Mouse (Mus musculus): ENCODE measurements around the gene Gipc2. TPM values are rescaled to one million over a fixed set of nuclear protein-coding genes. Genes with fewer than 3 reads are reported as not detected.

Gipc2 gene
- polyA plus RNA-seq, 1 experiment, result 1.2 TPM

DNA sequence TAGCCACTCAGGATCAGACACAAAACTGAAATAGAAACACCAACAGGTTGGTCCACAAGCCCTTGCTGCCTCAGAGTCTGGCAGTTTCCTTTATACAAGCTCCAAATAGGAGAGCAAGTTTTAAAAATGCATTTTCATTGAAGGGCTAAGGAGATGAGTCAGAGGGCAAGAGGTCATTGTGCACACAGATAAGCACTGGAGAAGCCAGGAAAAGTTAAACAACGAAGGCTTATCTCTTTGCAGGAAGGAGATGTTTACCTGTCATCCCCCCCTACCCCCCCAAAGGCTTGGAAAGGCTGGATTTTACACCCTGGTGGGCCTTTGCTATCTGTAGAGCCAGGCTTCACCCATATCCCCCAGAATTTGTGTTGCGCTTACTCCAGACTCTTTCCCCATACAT, 5.2 kb upstream of the Gipc2 start:
- no peak for TF ChIP-seq POLR2A (IDR thresholded peaks at IDR 0.05; ENCODE audit: borderline replicate concordance, low read depth, low read length)
- TF ChIP-seq CTCF (IDR thresholded peaks at IDR 0.05; ENCODE audit: low read depth, low read length), result no peak
- H3K27ac ChIP-seq (ENCODE audit: insufficient read depth, low read depth, low read length), result no peak overlapping the region
- H3K4me1 ChIP-seq (ENCODE audit: control insufficient read depth, insufficient read depth, low read length), result no peaks in the 10 kb centered on the region; the same call in 1 of the 2 replicates
- H3K4me3 ChIP-seq (ENCODE audit: insufficient read depth, low read length), result no peak overlapping the region

DNA sequence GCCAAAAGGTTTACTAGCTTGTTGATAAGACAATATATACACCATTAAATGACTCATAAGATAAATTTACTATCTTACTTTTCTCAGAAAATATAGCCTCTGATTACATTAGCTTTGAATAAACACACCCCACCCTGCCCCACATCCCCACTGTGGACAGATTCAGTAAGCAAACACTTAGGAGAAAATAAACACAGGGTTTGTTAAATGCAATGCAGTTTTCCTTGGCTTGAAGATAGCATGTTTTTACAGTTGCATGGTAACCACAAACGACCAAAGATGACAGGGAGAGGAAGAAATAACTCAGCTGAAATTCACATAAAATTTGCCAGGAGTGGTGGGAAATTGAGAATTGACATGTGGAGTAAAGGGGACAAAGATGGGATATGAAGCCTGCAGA, 4.4 kb upstream of the Gipc2 start:
- Histone ChIP-seq H3K27ac (ENCODE audit: insufficient read depth, low read depth, low read length) (no peak overlapping the region), H3K4me3 (ENCODE audit: insufficient read depth, low read length) (no peak overlapping the region), H3K4me1 (ENCODE audit: control insufficient read depth, insufficient read depth, low read length) (no peaks in the 10 kb centered on the region; the same call in 1 of the 2 replicates)
- TF ChIP-seq POLR2A (IDR thresholded peaks at IDR 0.05; ENCODE audit: borderline replicate concordance, low read depth, low read length), result no peak
- TF ChIP-seq CTCF (IDR thresholded peaks at IDR 0.05; ENCODE audit: low read depth, low read length), result no peak

GRCm38 (mm10) chr3:152168007-152168406, 2.0 kb upstream of the Gipc2 start:
- Histone ChIP-seq H3K4me3 (ENCODE audit: insufficient read depth, low read length) (no peak overlapping the region), H3K27ac (ENCODE audit: insufficient read depth, low read depth, low read length) (no peak overlapping the region), H3K4me1 (ENCODE audit: control insufficient read depth, insufficient read depth, low read length) (no peaks in the 10 kb centered on the region; the same call in 1 of the 2 replicates)
- no peak for TF ChIP-seq CTCF (IDR thresholded peaks at IDR 0.05; ENCODE audit: low read depth, low read length)
- TF ChIP-seq POLR2A (IDR thresholded peaks at IDR 0.05; ENCODE audit: borderline replicate concordance, low read depth, low read length), result no peak

DNA sequence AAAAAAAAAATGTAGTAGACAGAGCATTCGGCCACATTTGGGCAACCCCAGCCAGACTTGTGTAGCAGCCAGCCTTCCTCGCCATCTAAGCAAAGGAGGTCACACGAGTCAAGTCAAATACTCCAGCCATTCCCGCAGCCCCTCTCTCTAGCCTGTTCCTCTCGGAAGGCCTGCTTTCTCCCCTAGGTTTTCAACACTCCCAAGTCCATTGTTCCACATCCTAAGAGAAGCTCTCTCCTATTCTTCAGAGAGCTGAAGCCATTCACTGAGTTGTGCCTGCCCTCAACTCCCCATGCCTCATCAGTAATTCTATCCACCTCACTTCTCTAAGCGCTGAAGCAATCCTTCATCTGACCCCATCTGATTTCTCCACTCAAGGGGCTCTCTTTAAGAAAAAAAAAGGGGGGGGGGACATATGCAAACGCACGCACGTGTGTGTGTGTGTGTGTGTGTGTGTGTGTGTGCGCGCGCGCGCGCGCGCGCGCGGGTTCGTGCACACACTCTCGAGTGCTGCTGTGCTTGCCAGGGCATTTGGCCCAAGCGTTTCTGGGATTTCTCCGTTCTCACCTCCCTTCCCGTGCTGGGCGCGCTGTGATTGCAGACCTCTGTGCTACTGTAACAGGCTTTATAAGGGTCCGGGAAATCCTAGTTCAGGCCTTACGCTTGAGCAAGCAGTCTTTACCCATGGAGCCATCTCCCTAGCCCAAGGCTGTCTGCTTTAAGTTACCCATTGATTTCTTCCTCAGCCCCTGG, 845 bp upstream of the Gipc2 start:
- no peaks in the 10 kb centered on the region; the same call in 1 of the 2 replicates for H3K4me1 ChIP-seq (ENCODE audit: control insufficient read depth, insufficient read depth, low read length)

GRCm38 (mm10) chr3:152165351-152166098, 505 bp downstream of the Gipc2 start:
- peak overlapping the region; percentile 55 for H3K4me3 ChIP-seq (ENCODE audit: insufficient read depth, low read length)
- no peak for TF ChIP-seq POLR2A (IDR thresholded peaks at IDR 0.05; ENCODE audit: borderline replicate concordance, low read depth, low read length)
- no peaks in the 10 kb centered on the region for H3K4me1 ChIP-seq (ENCODE audit: control insufficient read depth, insufficient read depth, low read length)
- no peak overlapping the region for H3K27ac ChIP-seq (ENCODE audit: insufficient read depth, low read depth, low read length)

More for the DNA sequence above, 845 bp upstream of the Gipc2 start:
- no peak for TF ChIP-seq POLR2A (IDR thresholded peaks at IDR 0.05; ENCODE audit: borderline replicate concordance, low read depth, low read length)
- no peak for TF ChIP-seq CTCF (IDR thresholded peaks at IDR 0.05; ENCODE audit: low read depth, low read length)
- no peak overlapping the region for H3K4me3 ChIP-seq (ENCODE audit: insufficient read depth, low read length)
- H3K27ac ChIP-seq (ENCODE audit: insufficient read depth, low read depth, low read length), result no peak overlapping the region

- Histone ChIP-seq H3K27ac (ENCODE audit: insufficient read depth, low read depth, low read length) (no peak overlapping the region), H3K4me3 (ENCODE audit: insufficient read depth, low read length) (peak overlapping the region; percentile 55; the same call in 1 of the 2 replicates)
These were observed 1.0 kb downstream of the Gipc2 start for GRCm38 (mm10) chr3:152165014-152165350.

DNA sequence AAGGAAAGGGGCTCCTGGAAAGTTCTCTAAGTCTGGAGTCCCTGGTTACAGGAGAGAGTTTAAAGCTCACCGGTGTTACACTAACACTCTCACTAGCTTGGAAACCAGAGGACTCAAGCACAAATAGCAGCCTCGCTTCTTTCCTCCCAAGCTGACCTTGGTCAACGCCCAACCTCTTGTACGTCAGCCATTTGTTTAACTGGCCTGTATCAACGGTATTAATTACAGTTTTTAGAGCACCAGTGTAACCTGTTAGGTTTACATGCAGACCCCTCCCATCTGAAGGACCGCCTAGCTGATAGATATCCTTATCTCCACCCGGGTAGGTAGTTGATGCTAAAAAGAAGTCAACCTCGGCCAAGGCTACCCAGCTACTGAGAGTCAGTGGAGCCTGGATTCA, 2.7 kb downstream of the Gipc2 start:
- H3K4me1 ChIP-seq (ENCODE audit: control insufficient read depth, insufficient read depth, low read length), result no peaks in the 10 kb centered on the region
- TF ChIP-seq POLR2A (IDR thresholded peaks at IDR 0.05; ENCODE audit: borderline replicate concordance, low read depth, low read length) (no peak), CTCF (IDR thresholded peaks at IDR 0.05; ENCODE audit: low read depth, low read length) (no peak)
- H3K4me3 ChIP-seq (ENCODE audit: insufficient read depth, low read length), result no peak overlapping the region
- no peak overlapping the region for H3K27ac ChIP-seq (ENCODE audit: insufficient read depth, low read depth, low read length)

More at GRCm38 (mm10) chr3:152165014-152165350, 1.0 kb downstream of the Gipc2 start:
- TF ChIP-seq CTCF (IDR thresholded peaks at IDR 0.05; ENCODE audit: low read depth, low read length), result no peak
- TF ChIP-seq POLR2A (IDR thresholded peaks at IDR 0.05; ENCODE audit: borderline replicate concordance, low read depth, low read length), result no peak
- H3K4me1 ChIP-seq (ENCODE audit: control insufficient read depth, insufficient read depth, low read length), result no peaks in the 10 kb centered on the region

DNA sequence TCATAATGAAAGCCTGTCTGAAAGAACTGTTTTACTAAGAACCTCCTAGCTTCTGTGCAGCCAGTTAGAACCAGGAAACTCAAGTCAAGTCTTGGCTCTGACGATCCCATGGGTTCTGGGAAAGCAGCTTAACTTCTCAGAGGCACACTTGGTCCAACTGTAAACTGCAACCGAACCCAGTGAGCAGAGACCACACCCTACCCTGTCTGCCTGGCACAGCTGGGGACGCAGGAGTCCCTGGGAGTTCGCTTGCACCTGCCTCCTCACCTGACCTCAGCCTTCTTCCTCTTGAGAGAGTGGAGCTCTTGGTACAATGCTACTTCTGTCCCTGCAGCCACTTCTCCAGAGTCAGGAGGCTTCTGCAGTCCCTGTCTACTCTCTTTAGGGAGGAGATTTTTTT, 5.4 kb downstream of the Gipc2 start:
- Histone ChIP-seq H3K4me3 (ENCODE audit: insufficient read depth, low read length) (no peak overlapping the region), H3K27ac (ENCODE audit: insufficient read depth, low read depth, low read length) (no peak overlapping the region), H3K4me1 (ENCODE audit: control insufficient read depth, insufficient read depth, low read length) (peaks cover 3% of the 10 kb centered on the region; the same call in 1 of the 2 replicates)
- TF ChIP-seq POLR2A (IDR thresholded peaks at IDR 0.05; ENCODE audit: borderline replicate concordance, low read depth, low read length) (no peak), CTCF (IDR thresholded peaks at IDR 0.05; ENCODE audit: low read depth, low read length) (no peak)

DNA sequence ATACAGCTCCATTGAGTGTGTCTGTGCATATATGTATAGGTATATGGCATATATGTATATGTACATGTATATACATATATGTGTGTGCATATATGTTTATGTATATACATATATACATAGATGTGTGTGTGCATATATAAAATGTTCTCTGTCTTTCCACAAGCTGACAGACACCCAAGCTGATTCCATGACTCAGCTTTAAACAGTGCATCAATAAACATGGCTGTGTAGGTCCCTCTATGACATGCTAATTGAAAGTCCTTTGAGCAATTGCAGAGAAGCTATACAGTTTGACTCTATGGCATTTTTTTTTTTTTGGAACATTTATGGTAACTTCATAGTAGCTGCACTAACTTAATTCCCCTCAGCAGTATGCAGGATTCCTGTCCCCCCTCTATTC, 6.7 kb downstream of the Gipc2 start:
- no peak for TF ChIP-seq CTCF (IDR thresholded peaks at IDR 0.05; ENCODE audit: low read depth, low read length)
- no peak for TF ChIP-seq POLR2A (IDR thresholded peaks at IDR 0.05; ENCODE audit: borderline replicate concordance, low read depth, low read length)
- H3K27ac ChIP-seq (ENCODE audit: insufficient read depth, low read depth, low read length), result no peak overlapping the region
- H3K4me3 ChIP-seq (ENCODE audit: insufficient read depth, low read length), result no peak overlapping the region
- H3K4me1 ChIP-seq (ENCODE audit: control insufficient read depth, insufficient read depth, low read length), result peaks cover 6% of the 10 kb centered on the region

Data from bone marrow macrophage, adult 2 months (primary cell).